Mouse (Mus musculus) myocyte (in vitro differentiated cells): ENCODE data around the gene Ap5b1.

ENCODE experiments used
- CEBPB ChIP-seq: IDR thresholded peaks from 2 replicates; pipeline ENCODE4 v1.6.1; 2011; ENCODE audit warnings: mild to moderate bottlenecking, moderate library complexity; ENCODE audit not compliant: poor library complexity, insufficient read depth, severe bottlenecking
- E2F4 ChIP-seq: IDR thresholded peaks from one replicate; pipeline ENCODE4 v1.6.1; 2011; ENCODE audit warnings: mild to moderate bottlenecking, control low read depth, moderate library complexity; ENCODE audit not compliant: insufficient read depth
- MAX ChIP-seq: IDR thresholded peaks from one replicate; pipeline ENCODE4 v1.6.1; 2011; ENCODE audit warnings: low read depth, mild to moderate bottlenecking, control low read depth
- MYOD1 ChIP-seq, 3 experiments: IDR thresholded peaks; one replicate each; pipeline ENCODE4 v1.6.1; 2011; ENCODE audit warnings: control low read depth in 2 of 3, low read depth in 2 of 3, mild to moderate bottlenecking in 2 of 3, moderate library complexity in 1 of 3; ENCODE audit not compliant: insufficient read length in 2 of 3, control insufficient read depth in 1 of 3
- MYOG ChIP-seq, 3 experiments: IDR thresholded peaks; one replicate each; pipeline ENCODE4 v1.6.1; 2011; ENCODE audit warnings: control low read depth in 2 of 3, low read depth in 2 of 3, mild to moderate bottlenecking in 2 of 3; ENCODE audit not compliant: insufficient read length in 2 of 3, control insufficient read depth in 1 of 3, insufficient read depth in 1 of 3
- POLR2A ChIP-seq: IDR thresholded peaks from one replicate; pipeline ENCODE4 v1.6.1; 2011; ENCODE audit warnings: low read depth, mild to moderate bottlenecking, control low read depth, moderate library complexity; ENCODE audit not compliant: insufficient read length
- POLR2AphosphoS2 ChIP-seq: IDR thresholded peaks from one replicate; pipeline ENCODE4 v1.6.1; 2011; ENCODE audit warnings: low read depth, control low read depth; ENCODE audit not compliant: insufficient read length
- REST ChIP-seq: IDR thresholded peaks from one replicate; pipeline ENCODE4 v1.6.1; 2011; ENCODE audit warnings: mild to moderate bottlenecking, control low read depth, moderate library complexity; ENCODE audit not compliant: insufficient read depth, insufficient read length
- USF1 ChIP-seq: IDR thresholded peaks from one replicate; pipeline ENCODE4 v1.6.1; 2011; ENCODE audit warnings: low read depth, mild to moderate bottlenecking, control low read depth, moderate library complexity

DNA sequence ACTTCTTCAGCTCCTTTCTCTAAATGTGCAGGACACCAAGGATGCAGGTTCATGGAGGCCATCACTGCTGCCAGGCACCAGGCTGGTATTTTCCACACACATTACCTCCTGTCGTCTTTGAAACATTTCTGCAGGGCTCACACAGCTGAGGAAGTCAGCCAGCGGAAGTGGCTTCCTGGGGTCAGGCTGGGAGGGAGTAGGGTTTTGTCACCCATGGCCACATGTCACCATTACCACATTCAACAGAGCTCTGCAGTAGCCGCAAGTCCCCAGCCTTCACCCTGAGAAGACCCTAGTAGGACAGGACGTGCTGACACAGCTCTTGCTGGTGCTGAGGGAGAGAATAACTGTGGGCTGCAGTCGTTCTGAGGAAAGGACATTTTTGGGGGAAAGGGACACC, 4.0 kb downstream of the Ap5b1 start:
- no peak for TF ChIP-seq CEBPB
- TF ChIP-seq POLR2A: no peak
- no peak for TF ChIP-seq MYOG (IDR thresholded peaks at IDR 0.05; ENCODE audit: control insufficient read depth in 1 of 3, insufficient read depth in 1 of 3, insufficient read length in 2 of 3, low read depth in 2 of 3)
- TF ChIP-seq USF1: no peak
- no peak for TF ChIP-seq MYOD1 (IDR thresholded peaks at IDR 0.05; ENCODE audit: control insufficient read depth in 1 of 3, insufficient read length in 2 of 3, low read depth in 2 of 3)
- TF ChIP-seq POLR2AphosphoS2: no peak
- no peak for TF ChIP-seq MAX
- TF ChIP-seq E2F4: no peak
- no peak for TF ChIP-seq REST
